Mouse (Mus musculus) forebrain, embryonic 13.5 days (tissue): ENCODE measurements around the gene Las1l. TPM values are rescaled to one million over a fixed set of nuclear protein-coding genes. Genes with fewer than 3 reads are reported as not detected.
"Not testable (repeated sequence)": the region's sequence is repeated elsewhere in the genome, so short reads cannot be mapped to it uniquely, and the experiment has no call there.

Experiments used
- ATAC-seq: fragments of 200-750 bp; cut with Nextera tagmentation; 2 replicates; pipeline ENCODE4 v1.8.0; 2017
- H3K27ac ChIP-seq: fragments of 300-500 bp; sonication (generic); 2 replicates; pipeline ENCODE4 v1.5.1; 2015; ENCODE audit warnings: inconsistent platforms, mild to moderate bottlenecking, moderate library complexity
- H3K27me3 ChIP-seq: fragments of 300-500 bp; sonication (generic); 2 replicates; pipeline ENCODE4 v1.6.1; 2015; ENCODE audit warnings: mild to moderate bottlenecking, inconsistent platforms
- H3K36me3 ChIP-seq: fragments of 300-500 bp; sonication (generic); 2 replicates; pipeline ENCODE4 v1.6.1; 2015; ENCODE audit warnings: mild to moderate bottlenecking, inconsistent platforms; ENCODE audit not compliant: poor library complexity, severe bottlenecking
- H3K4me1 ChIP-seq: fragments of 300-500 bp; sonication (generic); 2 replicates; pipeline ENCODE4 v1.6.1; 2015; ENCODE audit warnings: inconsistent platforms
- H3K4me2 ChIP-seq: fragments of 300-500 bp; sonication (generic); 2 replicates; pipeline ENCODE4 v1.6.1; 2015; ENCODE audit warnings: inconsistent platforms, mild to moderate bottlenecking, moderate library complexity
- H3K4me3 ChIP-seq: fragments of 300-500 bp; sonication (generic); 2 replicates; pipeline ENCODE4 v1.5.1; 2015; ENCODE audit warnings: mild to moderate bottlenecking, inconsistent platforms
- H3K9ac ChIP-seq: fragments of 300-500 bp; sonication (generic); 2 replicates; pipeline ENCODE4 v1.6.1; 2015; ENCODE audit warnings: mild to moderate bottlenecking, inconsistent platforms
- H3K9me3 ChIP-seq: fragments of 300-500 bp; sonication (generic); replicated peaks from 2 replicates; pipeline ENCODE4 v1.6.1; 2016; ENCODE audit warnings: inconsistent platforms
- WGBS: fragments of 180-500 bp; shearing (Covaris S2); methylation state at CpG from one replicate; pipeline ENCODE4 v1.1.7; 2015; 5-methylcytosine and 5-hydroxymethylcytosine counted together
- polyA plus RNA-seq: library from polyadenylated mRNA; unstranded; fragments of >200 nt; fragmentation: Nextera tagmentation; extraction: Ambion mirVana; gene quantifications from 2 replicates; pipeline ENCODE4 v1.2.1, GENCODE M21; 2015

Gene Las1l
- 68.2 and 73.0 TPM in 2 replicates for polyA plus RNA-seq

DNA sequence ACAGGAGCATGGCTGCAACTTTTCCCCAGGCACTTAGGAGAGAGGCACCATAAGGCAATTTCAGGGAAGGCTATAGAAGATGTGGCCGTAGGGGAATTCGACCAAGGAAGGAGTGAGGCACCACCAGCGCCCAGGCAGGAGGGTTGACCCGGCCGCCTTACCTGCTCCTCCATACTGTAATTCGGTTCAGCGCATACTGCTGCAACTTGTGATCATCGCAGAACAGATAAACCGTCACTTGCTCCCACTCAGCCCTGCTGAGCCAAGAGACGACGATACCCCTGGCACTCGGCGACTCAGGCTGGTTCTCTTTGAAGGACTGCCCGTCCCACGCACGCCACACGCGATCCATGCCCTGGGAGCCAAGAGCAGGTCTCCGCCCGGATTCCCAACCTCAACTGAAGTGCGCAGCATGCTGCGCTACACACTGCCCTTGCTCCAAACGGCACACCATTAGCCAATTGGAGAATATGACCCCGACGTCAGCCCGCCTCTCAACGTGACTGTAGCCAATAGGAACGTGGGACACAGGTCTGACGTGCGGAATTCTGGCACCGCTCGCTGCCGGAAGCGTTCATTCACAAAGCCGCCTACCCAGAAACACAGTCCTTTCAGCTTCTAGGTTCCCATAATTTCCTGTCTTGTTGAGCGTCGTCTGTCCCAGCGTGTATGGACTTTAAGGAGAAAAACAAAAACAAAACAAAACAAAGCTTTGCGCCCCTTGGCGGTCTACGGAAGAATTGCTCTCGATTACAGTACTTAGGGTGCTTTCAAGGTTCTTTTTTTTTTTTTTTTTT, at the start of gene Las1l:
Gene Las1l (minus strand): TSS at position 466 of the 797 bp plus-strand sequence.
- ATAC-seq, result peak; percentile 100
- H3K27ac ChIP-seq, result no peak within 1 kb of the TSS
- peak within 1 kb of the TSS; percentile 65 for H3K4me2 ChIP-seq
- H3K4me3 ChIP-seq, result peak within 1 kb of the TSS; percentile 55
- peak within 1 kb of the TSS; percentile 64 for H3K9ac ChIP-seq
- H3K4me1 ChIP-seq, result peaks cover 8% of the 10 kb centered on the region
- H3K27me3 ChIP-seq, result no peaks in the 10 kb centered on the region
- WGBS, result 19% methylated on average over 42 of the region's 42 CpGs
- no peaks in the 10 kb centered on the region for H3K9me3 ChIP-seq
- peaks cover 3% of the 10 kb centered on the region; the same call in 1 of the 2 replicates for H3K36me3 ChIP-seq

DNA sequence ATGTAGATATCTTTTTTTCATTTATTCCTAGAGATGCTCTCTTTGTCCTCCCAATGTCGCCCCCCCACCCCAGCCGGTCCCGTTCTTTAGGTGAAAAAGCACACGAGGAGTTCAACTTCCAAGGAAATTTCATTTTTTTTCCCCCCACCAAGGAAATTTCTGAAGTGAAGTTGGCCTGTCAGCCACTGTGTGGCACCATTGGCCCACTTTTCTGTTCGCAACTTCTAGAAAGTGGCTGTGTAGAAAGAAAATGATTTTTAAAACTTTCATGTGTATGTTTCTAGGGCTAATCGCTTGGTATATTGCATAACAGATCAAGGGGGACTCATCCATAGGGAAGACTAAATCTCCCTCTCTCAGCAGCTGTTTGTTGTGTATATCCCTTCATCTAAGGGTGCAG, 49.6 kb upstream of the Las1l start:
- WGBS, result 75% methylated on average over 6 of the region's 6 CpGs
- Histone ChIP-seq H3K4me3 (no peak overlapping the region), H3K27me3 (no peaks in the 10 kb centered on the region), H3K4me2 (no peak overlapping the region), H3K4me1 (no peaks in the 10 kb centered on the region), H3K9me3 (no peaks in the 10 kb centered on the region), H3K27ac (no peak overlapping the region), H3K9ac (no peak overlapping the region), H3K36me3 (no peaks in the 10 kb centered on the region)
- ATAC-seq, result no peak

DNA sequence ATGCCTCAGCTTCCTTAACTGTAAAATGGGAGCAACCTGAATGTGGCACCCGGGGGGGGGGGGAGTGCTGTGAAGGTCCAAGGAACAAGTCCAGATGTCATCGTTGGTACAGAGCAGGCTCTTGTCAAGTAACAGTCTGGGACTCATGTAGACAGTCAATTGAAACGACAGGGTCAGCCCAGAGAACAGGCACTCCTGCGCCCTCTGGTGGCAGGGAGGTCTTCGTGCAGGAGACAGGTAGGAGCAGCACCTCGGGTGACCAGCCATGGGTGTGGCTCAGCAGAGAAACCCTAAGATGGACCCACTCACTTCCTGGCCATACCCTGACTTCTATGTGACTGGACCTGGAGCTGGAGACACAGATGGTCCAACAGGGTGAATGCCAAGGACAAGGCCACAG, 42.8 kb upstream of the Las1l start:
- Histone ChIP-seq H3K27ac (no peak overlapping the region), H3K4me2 (no peak overlapping the region), H3K4me3 (no peak overlapping the region), H3K9ac (no peak overlapping the region), H3K4me1 (no peaks in the 10 kb centered on the region), H3K9me3 (no peaks in the 10 kb centered on the region), H3K27me3 (no peaks in the 10 kb centered on the region), H3K36me3 (no peaks in the 10 kb centered on the region)
- no peak for ATAC-seq
- 76% methylated on average over 6 of the region's 6 CpGs for WGBS

DNA sequence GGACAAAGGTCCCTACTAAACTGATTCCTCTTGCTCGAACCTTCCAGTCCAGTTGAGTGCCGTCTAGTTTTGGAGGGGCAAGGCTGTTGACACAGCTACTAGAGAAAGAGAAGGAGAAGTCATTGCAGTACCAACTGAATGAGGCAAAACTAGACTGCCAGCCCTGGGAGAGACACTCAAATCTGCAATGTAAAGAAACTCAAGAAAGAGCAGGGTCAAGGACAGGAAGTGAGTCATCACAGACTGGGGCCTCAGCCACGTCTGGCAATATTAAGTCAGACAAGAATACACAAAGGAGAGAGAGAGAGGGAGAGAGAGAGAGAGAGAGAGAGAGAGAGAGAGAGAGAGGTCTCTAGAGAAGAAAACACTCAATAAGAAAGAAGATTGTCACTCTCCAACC, 36.4 kb upstream of the Las1l start:
- WGBS, result 66% methylated on average over 3 of the region's 3 CpGs
- Histone ChIP-seq H3K4me1 (no peaks in the 10 kb centered on the region), H3K4me2 (no peak overlapping the region), H3K27me3 (no peaks in the 10 kb centered on the region), H3K4me3 (no peak overlapping the region), H3K36me3 (no peaks in the 10 kb centered on the region), H3K27ac (no peak overlapping the region), H3K9ac (no peak overlapping the region), H3K9me3 (no peaks in the 10 kb centered on the region)
- ATAC-seq, result no peak

DNA sequence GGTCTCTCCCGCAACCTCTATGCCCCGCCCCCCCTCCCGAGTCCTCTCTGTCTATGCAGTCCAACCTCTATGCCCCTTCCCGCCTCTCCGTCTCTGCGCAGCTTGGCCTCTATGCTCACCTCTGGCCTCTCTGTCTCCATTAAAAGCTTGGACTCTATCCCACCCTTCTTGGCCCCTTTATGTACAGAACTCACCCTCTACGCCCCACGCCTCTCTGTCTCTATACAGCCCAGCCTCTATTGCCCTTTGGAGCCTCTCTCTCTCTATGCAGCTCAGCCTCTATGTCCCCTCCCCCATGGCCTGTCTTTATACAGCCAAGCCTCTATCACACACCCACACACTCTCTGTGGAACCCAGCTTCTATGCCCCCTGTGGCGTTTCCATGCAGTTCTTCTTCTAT, 13.2 kb upstream of the Las1l start:
- WGBS, result 78% methylated on average over 9 of the region's 9 CpGs
- no peaks in the 10 kb centered on the region for H3K27me3 ChIP-seq
- no peaks in the 10 kb centered on the region for H3K36me3 ChIP-seq
- no peak overlapping the region for H3K4me3 ChIP-seq
- H3K4me1 ChIP-seq, result no peaks in the 10 kb centered on the region
- no peak for ATAC-seq
- no peak overlapping the region for H3K9ac ChIP-seq
- H3K27ac ChIP-seq, result no peak overlapping the region
- H3K9me3 ChIP-seq, result no peaks in the 10 kb centered on the region
- H3K4me2 ChIP-seq, result no peak overlapping the region

DNA sequence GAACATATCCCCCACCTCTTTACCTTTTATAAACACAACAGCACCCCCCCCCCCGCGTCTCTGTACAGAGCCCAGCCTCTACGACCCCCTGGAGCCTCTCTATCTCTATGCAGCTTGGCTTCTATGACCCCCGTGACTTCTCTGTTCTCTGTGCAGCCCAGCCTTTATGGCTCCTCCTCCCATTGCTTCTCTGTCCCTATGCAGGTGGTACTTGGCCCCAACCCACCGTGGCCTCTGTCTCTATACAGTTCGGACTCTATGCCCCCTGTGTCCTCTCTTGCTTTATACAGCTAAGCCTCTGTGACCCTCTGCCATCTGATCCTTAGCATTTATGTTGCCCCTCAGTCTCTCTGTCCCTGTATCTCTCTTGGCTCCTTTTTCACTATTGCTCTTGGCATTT, 12.4 kb upstream of the Las1l start:
- no peak for ATAC-seq
- Histone ChIP-seq H3K9ac (no peak overlapping the region), H3K27ac (no peak overlapping the region)

DNA sequence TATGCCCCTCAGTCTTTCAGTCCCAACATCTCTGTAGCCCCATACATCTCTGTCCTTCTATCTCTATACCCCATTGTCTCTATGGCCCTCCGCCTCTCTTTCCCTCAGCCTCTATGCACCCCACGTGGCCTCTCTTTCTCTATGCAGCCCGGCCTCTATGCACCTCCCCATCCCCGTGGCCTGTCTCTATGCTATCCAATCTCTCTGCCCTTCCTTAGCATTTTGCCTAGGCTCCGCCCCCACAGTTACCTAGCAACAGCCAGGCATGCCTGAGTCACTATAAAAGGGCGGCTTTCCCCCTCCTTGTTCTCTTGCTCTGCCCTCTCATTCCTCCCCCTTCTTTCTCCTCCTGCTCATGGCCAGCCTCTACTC, 11.8 kb upstream of the Las1l start:
- no peaks in the 10 kb centered on the region for H3K9me3 ChIP-seq

More for the DNA sequence above, 12.4 kb upstream of the Las1l start:
- no peaks in the 10 kb centered on the region for H3K27me3 ChIP-seq
- H3K4me1 ChIP-seq, result no peaks in the 10 kb centered on the region
- WGBS, result 34% methylated on average over 6 of the region's 6 CpGs
- no peak overlapping the region for H3K4me3 ChIP-seq
- no peaks in the 10 kb centered on the region for H3K9me3 ChIP-seq
- no peaks in the 10 kb centered on the region for H3K36me3 ChIP-seq
- peak overlapping the region; percentile 2; the same call in 1 of the 2 replicates for H3K4me2 ChIP-seq

DNA sequence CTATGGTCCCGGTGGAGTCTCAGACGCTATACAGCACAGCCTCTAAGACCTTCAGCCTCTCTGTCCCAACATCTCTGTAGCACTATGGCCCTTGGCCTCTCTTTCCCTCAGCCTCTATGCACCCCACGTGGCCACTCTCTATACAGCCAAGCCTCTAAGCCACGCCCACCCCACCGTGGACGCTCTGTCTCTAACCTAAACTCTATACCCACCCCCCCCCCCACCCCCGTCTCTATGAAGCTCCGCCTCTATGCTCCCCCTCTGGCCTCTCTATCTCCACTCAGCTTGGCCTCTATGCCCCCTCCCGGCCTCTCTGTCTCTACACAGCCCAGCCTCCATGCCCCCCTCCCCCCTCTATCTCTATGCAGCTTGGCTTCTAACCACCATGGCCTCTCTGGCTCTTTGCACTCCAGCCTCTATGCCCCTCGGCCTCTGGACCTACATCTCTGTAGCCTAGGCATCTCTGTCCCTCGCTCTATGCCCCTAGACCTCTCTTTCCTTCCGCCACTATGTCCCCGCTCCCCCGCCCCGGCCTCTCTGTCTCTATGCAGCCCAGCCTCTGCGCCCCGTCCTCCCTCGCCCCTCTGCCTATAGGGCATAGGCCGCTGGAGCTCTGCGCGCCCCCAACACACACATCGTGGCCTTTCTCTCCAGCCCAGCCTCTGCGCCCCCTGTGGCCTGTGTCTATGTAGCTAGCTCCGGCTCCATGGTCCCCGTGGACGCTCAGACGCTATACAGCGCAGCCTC, 11.3 kb upstream of the Las1l start:
- WGBS, result 20% methylated on average over 26 of the region's 28 CpGs
- Histone ChIP-seq H3K4me1 (no peaks in the 10 kb centered on the region), H3K27ac (peak overlapping the region; percentile 82), H3K36me3 (no peaks in the 10 kb centered on the region), H3K27me3 (no peaks in the 10 kb centered on the region), H3K9ac (peak overlapping the region; percentile 56), H3K4me2 (peak overlapping the region; percentile 58), H3K4me3 (peak overlapping the region; percentile 40), H3K9me3 (no peaks in the 10 kb centered on the region)
- ATAC-seq, result peak; percentile 79

More for the DNA sequence above, 11.8 kb upstream of the Las1l start:
- Histone ChIP-seq H3K4me1 (no peaks in the 10 kb centered on the region), H3K9ac (peak overlapping the region; percentile 56), H3K36me3 (no peaks in the 10 kb centered on the region), H3K27ac (peak overlapping the region; percentile 82), H3K4me2 (peak overlapping the region; percentile 58), H3K27me3 (no peaks in the 10 kb centered on the region), H3K4me3 (peak overlapping the region; percentile 40)
- WGBS, result 8% methylated on average over 6 of the region's 6 CpGs
- peak; percentile 97 for ATAC-seq

DNA sequence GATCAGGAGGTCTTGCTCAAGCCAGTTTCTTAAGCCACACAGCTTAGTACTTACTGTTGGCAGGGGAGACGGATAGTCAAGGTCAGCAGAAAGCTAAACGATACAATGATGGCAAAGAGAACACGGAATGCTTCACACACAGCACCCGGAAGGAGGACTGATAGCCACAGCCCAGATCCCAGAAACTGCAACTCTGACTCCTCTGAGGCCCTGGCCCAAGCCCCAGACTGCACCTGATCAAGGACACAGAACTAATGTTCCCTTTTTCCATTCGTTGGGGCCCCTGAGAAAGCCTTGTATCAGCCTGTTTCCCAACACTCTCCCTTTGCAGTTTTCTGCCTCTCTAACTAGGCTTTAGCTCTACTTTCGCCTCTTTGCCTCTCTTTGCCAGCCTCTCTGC, 8.3 kb upstream of the Las1l start:
- Histone ChIP-seq H3K4me3 (no peak overlapping the region), H3K4me1 (no peaks in the 10 kb centered on the region), H3K4me2 (no peak overlapping the region), H3K27ac (no peak overlapping the region), H3K36me3 (no peaks in the 10 kb centered on the region), H3K9me3 (no peaks in the 10 kb centered on the region), H3K27me3 (no peaks in the 10 kb centered on the region), H3K9ac (no peak overlapping the region)
- 83% methylated on average over 6 of the region's 6 CpGs for WGBS
- ATAC-seq, result no peak

DNA sequence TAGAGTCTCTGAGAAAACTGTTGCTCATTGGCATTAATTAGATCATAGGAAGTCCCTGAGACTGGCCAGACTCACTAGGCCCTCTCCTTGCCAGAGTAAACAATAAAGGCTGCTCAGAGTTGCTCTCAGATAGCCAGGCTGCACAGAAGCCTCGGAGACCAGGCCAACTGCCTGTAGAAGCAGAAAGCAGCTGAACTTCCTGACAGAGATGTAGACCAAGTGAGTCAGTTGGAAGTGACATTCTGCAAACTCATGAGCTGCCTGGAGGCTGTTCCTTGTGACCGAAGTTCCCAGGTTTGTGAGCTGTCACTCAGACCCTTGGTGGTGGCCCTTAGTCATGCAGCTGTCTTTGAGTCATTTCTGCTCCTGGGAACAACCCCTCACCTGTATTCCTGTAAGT, 6.6 kb upstream of the Las1l start:
- Histone ChIP-seq H3K27me3 (no peaks in the 10 kb centered on the region), H3K36me3 (no peaks in the 10 kb centered on the region), H3K4me3 (no peak overlapping the region), H3K27ac (no peak overlapping the region), H3K4me1 (no peaks in the 10 kb centered on the region), H3K9me3 (no peaks in the 10 kb centered on the region), H3K4me2 (no peak overlapping the region), H3K9ac (no peak overlapping the region)
- 94% methylated on average over 2 of the region's 2 CpGs for WGBS
- ATAC-seq, result no peak

DNA sequence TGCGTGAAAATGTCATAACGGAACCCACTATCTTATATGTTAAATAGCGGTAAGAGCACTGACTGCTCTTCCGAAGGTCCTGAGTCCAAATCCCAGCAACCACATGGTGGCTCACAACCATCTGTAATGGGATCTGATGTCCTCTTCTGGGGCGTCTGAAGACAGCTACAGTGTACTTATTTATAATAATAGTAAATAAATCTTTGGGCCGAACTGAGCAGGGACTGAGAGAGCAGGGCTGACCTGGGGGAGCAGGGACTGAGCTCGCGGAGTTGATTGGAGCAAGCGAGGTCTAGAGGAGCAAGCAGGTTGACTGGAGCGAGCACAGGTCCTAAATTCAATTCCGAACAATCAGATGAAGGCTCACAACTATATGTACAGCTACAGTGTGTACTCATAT, 699 bp upstream of the Las1l start:
- H3K4me1 ChIP-seq, H3K27me3 ChIP-seq, H3K27ac ChIP-seq, H3K9me3 ChIP-seq, H3K36me3 ChIP-seq: not testable (repeated sequence)
- WGBS, result 41% methylated on average over 11 of the region's 11 CpGs
- H3K9ac ChIP-seq, result peak overlapping the region; percentile 26; the same call in 1 of the 2 replicates
- H3K4me3 ChIP-seq, result peak overlapping the region; percentile 55
- peak; percentile 2; the same call in 1 of the 2 replicates for ATAC-seq
- H3K4me2 ChIP-seq, result peak overlapping the region; percentile 53

DNA sequence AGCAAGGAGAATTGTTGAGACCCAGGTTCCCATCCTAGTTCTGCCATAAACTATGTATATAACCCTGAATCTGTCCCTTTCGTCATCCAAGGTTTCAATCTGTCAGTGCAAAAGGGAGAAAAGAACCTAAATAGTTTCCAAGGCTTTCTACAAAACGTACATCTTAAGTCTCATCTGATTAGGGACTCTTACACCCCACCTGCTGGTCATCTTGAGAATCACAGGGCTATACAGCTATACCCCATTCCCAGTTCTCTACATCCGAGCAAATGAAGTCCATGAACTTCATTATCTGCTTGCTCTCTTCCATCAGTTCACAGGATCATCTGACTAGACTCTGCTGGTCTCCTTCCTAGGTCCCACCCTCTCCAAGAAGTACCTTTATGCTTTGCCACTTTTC, 6.0 kb downstream of the Las1l start:
- WGBS, result 39% methylated on average over 3 of the region's 3 CpGs
- 0 out of 2 replicates have a peak, but pooled peaks have one; percentile 21 for ATAC-seq
- Histone ChIP-seq H3K4me3 (no peak overlapping the region), H3K9ac (no peak overlapping the region), H3K9me3 (no peaks in the 10 kb centered on the region), H3K27ac (no peak overlapping the region), H3K27me3 (no peaks in the 10 kb centered on the region), H3K36me3 (peaks cover 15% of the 10 kb centered on the region), H3K4me2 (no peak overlapping the region), H3K4me1 (peaks cover 4% of the 10 kb centered on the region)
